Mouse (Mus musculus): ENCODE data around the gene Picalm. TPM values are rescaled to one million over a fixed set of nuclear protein-coding genes. Genes with fewer than 3 reads are reported as not detected.
"Not testable (repeated sequence)": the region's sequence is repeated elsewhere in the genome, so short reads cannot be mapped to it uniquely, and the experiment has no call there.

The Picalm gene
- polyA plus RNA-seq, 1 experiment from 2014 or later, result 22.9 TPM

GRCm38 (mm10) chr7:90173778-90174177 is 43.8 kb downstream of the Picalm start:
- 98% methylated on average over 1 of the region's 1 CpGs for WGBS
- H3K36me3 ChIP-seq (replicated peaks), result peaks cover 91% of the 10 kb centered on the region

GRCm38 (mm10) chr7:90175576-90175975 is 45.6 kb downstream of the Picalm start:
- no peak for DNase-seq (ENCODE audit: extremely low spot score, low spot score)
- H3K4me1 ChIP-seq, result no peaks in the 10 kb centered on the region
- peaks cover 85% of the 10 kb centered on the region for H3K36me3 ChIP-seq (replicated peaks)
- 90% methylated on average over 2 of the region's 2 CpGs for WGBS
- H3K27me3 ChIP-seq (ENCODE audit: poor library complexity, severe bottlenecking), result no peaks in the 10 kb centered on the region
- H3K27ac ChIP-seq, result no peak overlapping the region
- no peak overlapping the region for H3K4me3 ChIP-seq
- no peaks in the 10 kb centered on the region for H3K9me3 ChIP-seq

More at GRCm38 (mm10) chr7:90173778-90174177, 43.8 kb downstream of the Picalm start:
- Histone ChIP-seq H3K27me3 (ENCODE audit: poor library complexity, severe bottlenecking) (no peaks in the 10 kb centered on the region), H3K4me3 (no peak overlapping the region), H3K27ac (no peak overlapping the region), H3K4me1 (no peaks in the 10 kb centered on the region), H3K9me3 (no peaks in the 10 kb centered on the region)
- no peak for DNase-seq (ENCODE audit: extremely low spot score, low spot score)

- Histone ChIP-seq H3K27ac (no peak overlapping the region), H3K4me3 (no peak overlapping the region), H3K36me3 (replicated peaks) (peaks cover 71% of the 10 kb centered on the region), H3K27me3 (ENCODE audit: poor library complexity, severe bottlenecking) (no peaks in the 10 kb centered on the region), H3K9me3 (no peaks in the 10 kb centered on the region), H3K4me1 (no peaks in the 10 kb centered on the region)
- DNase-seq (ENCODE audit: extremely low spot score, low spot score), result no peak
- 87% methylated on average over 1 of the region's 1 CpGs for WGBS
Measured at GRCm38 (mm10) chr7:90180635-90181034, 50.6 kb downstream of the Picalm start.

- Histone ChIP-seq H3K27ac (no peak overlapping the region), H3K9me3 (no peaks in the 10 kb centered on the region), H3K4me3 (no peak overlapping the region), H3K36me3 (replicated peaks) (peaks cover 65% of the 10 kb centered on the region), H3K4me1 (no peaks in the 10 kb centered on the region; the same call in 1 of the 2 replicates), H3K27me3 (ENCODE audit: poor library complexity, severe bottlenecking) (no peaks in the 10 kb centered on the region)
- DNase-seq (ENCODE audit: extremely low spot score, low spot score), result no peak
- WGBS, result 93% methylated on average over 5 of the region's 5 CpGs
Measured at GRCm38 (mm10) chr7:90200251-90200650, 70.2 kb downstream of the Picalm start.

- Histone ChIP-seq H3K36me3 (replicated peaks) (peaks cover 62% of the 10 kb centered on the region), H3K27ac (no peak overlapping the region), H3K4me3 (no peak overlapping the region), H3K9me3 (no peaks in the 10 kb centered on the region), H3K27me3 (ENCODE audit: poor library complexity, severe bottlenecking) (no peaks in the 10 kb centered on the region), H3K4me1 (no peaks in the 10 kb centered on the region; the same call in 1 of the 2 replicates)
- no peak for DNase-seq (ENCODE audit: extremely low spot score, low spot score)
- WGBS, result 93% methylated on average over 2 of the region's 2 CpGs
Measured at GRCm38 (mm10) chr7:90201877-90202465, 72.0 kb downstream of the Picalm start.

GRCm38 (mm10) chr7:90203914-90204313 is 73.9 kb downstream of the Picalm start:
- Histone ChIP-seq H3K27ac (no peak overlapping the region), H3K27me3 (ENCODE audit: poor library complexity, severe bottlenecking) (no peaks in the 10 kb centered on the region), H3K9me3 (no peaks in the 10 kb centered on the region), H3K4me1 (no peaks in the 10 kb centered on the region; the same call in 1 of the 2 replicates), H3K4me3 (no peak overlapping the region), H3K36me3 (replicated peaks) (peaks cover 63% of the 10 kb centered on the region)
- DNase-seq (ENCODE audit: extremely low spot score, low spot score), result no peak
- WGBS, result 95% methylated on average over 2 of the region's 2 CpGs

- Histone ChIP-seq H3K36me3 (replicated peaks) (peaks cover 47% of the 10 kb centered on the region), H3K9me3 (no peaks in the 10 kb centered on the region), H3K4me1 (no peaks in the 10 kb centered on the region; the same call in 1 of the 2 replicates), H3K27me3 (ENCODE audit: poor library complexity, severe bottlenecking) (no peaks in the 10 kb centered on the region), H3K27ac (no peak overlapping the region), H3K4me3 (no peak overlapping the region)
- no peak for DNase-seq (ENCODE audit: extremely low spot score, low spot score)
- 97% methylated on average over 2 of the region's 2 CpGs for WGBS
Measured at GRCm38 (mm10) chr7:90210116-90210515, 80.1 kb downstream of the Picalm start.

GRCm38 (mm10) chr7:90210947-90211346 is 80.9 kb downstream of the Picalm start:
- no peaks in the 10 kb centered on the region for H3K27me3 ChIP-seq (ENCODE audit: poor library complexity, severe bottlenecking)
- H3K36me3 ChIP-seq (replicated peaks), result peaks cover 41% of the 10 kb centered on the region
- H3K9me3 ChIP-seq, result no peaks in the 10 kb centered on the region
- no peak for DNase-seq (ENCODE audit: extremely low spot score, low spot score)
- no peak overlapping the region for H3K4me3 ChIP-seq
- H3K4me1 ChIP-seq, result peaks cover 2% of the 10 kb centered on the region; the same call in 1 of the 2 replicates
- H3K27ac ChIP-seq, result no peak overlapping the region

- H3K27me3 ChIP-seq (ENCODE audit: poor library complexity, severe bottlenecking), result no peaks in the 10 kb centered on the region
- no peaks in the 10 kb centered on the region for H3K9me3 ChIP-seq
- WGBS, result 54% methylated on average over 8 of the region's 8 CpGs
- H3K27ac ChIP-seq, result no peak overlapping the region
- no peak overlapping the region for H3K4me3 ChIP-seq
- no peaks in the 10 kb centered on the region for H3K36me3 ChIP-seq (replicated peaks)
- no peak for DNase-seq (ENCODE audit: extremely low spot score, low spot score)
- peaks cover 10% of the 10 kb centered on the region for H3K4me1 ChIP-seq
Measured at GRCm38 (mm10) chr7:90216511-90216910, 86.5 kb downstream of the Picalm start.

GRCm38 (mm10) chr7:90218122-90218521 is 88.1 kb downstream of the Picalm start:
- Histone ChIP-seq H3K36me3 (replicated peaks) (no peaks in the 10 kb centered on the region), H3K9me3 (no peaks in the 10 kb centered on the region), H3K4me3 (no peak overlapping the region), H3K27ac (no peak overlapping the region), H3K4me1 (peaks cover 10% of the 10 kb centered on the region), H3K27me3 (ENCODE audit: poor library complexity, severe bottlenecking) (no peaks in the 10 kb centered on the region)
- DNase-seq (ENCODE audit: extremely low spot score, low spot score), result no peak
- 88% methylated on average over 5 of the region's 5 CpGs for WGBS

- no peak overlapping the region for H3K4me3 ChIP-seq
- no peaks in the 10 kb centered on the region for H3K9me3 ChIP-seq
- peaks cover 3% of the 10 kb centered on the region for H3K4me1 ChIP-seq
- no peaks in the 10 kb centered on the region for H3K36me3 ChIP-seq (replicated peaks)
- H3K27me3 ChIP-seq (ENCODE audit: poor library complexity, severe bottlenecking), result no peaks in the 10 kb centered on the region
- H3K27ac ChIP-seq, result no peak overlapping the region
- 81% methylated on average over 2 of the region's 2 CpGs for WGBS
- DNase-seq (ENCODE audit: extremely low spot score, low spot score), result no peak
Measured at GRCm38 (mm10) chr7:90221487-90221886, 91.5 kb downstream of the Picalm start.

- H3K9me3 ChIP-seq, result no peaks in the 10 kb centered on the region
- no peaks in the 10 kb centered on the region for H3K36me3 ChIP-seq (replicated peaks)
- H3K27ac ChIP-seq, result no peak overlapping the region
- H3K4me3 ChIP-seq, result no peak overlapping the region
- no peak for DNase-seq (ENCODE audit: extremely low spot score, low spot score)
- no peaks in the 10 kb centered on the region for H3K27me3 ChIP-seq (ENCODE audit: poor library complexity, severe bottlenecking)
- WGBS, result 91% methylated on average over 4 of the region's 4 CpGs
- peaks cover 8% of the 10 kb centered on the region; the same call in 1 of the 2 replicates for H3K4me1 ChIP-seq
Measured at GRCm38 (mm10) chr7:90228075-90228474, 98.1 kb downstream of the Picalm start.

- not testable (repeated sequence) for H3K4me1 ChIP-seq; H3K36me3 ChIP-seq (replicated peaks); H3K27me3 ChIP-seq (ENCODE audit: poor library complexity, severe bottlenecking); H3K27ac ChIP-seq; DNase-seq (ENCODE audit: extremely low spot score, low spot score); H3K4me3 ChIP-seq; H3K9me3 ChIP-seq
Measured at GRCm38 (mm10) chr7:90228884-90229283, 98.9 kb downstream of the Picalm start.

- WGBS, result 73% methylated on average over 9 of the region's 9 CpGs
- H3K4me3 ChIP-seq, result no peak overlapping the region
Measured at GRCm38 (mm10) chr7:90231431-90231830, 101.4 kb downstream of the Picalm start.

More at GRCm38 (mm10) chr7:90231431-90231830, 101.4 kb downstream of the Picalm start:
- peaks cover 14% of the 10 kb centered on the region for H3K4me1 ChIP-seq
- DNase-seq (ENCODE audit: extremely low spot score, low spot score), result no peak
- H3K27me3 ChIP-seq (ENCODE audit: poor library complexity, severe bottlenecking), result 0 out of 2 replicates have a peak, but pooled peaks cover 8% of the 10 kb centered on the region
- no peak overlapping the region for H3K27ac ChIP-seq
- H3K9me3 ChIP-seq, result no peaks in the 10 kb centered on the region
- H3K36me3 ChIP-seq (replicated peaks), result no peaks in the 10 kb centered on the region
